Mouse (Mus musculus): ENCODE measurements at regions not wholly inside any gene's neighbourhood (a gene's known extent, or its start where the extent isn't known, plus 50 kb on each side); places are given as distances from the start of the nearest gene placed in this dataset.

- DNase-seq = peak; percentile 45 to 63
These were observed 53.0 kb upstream of the Mon1b start for GRCm38 (mm10) chr8:113582180-113582975.

GRCm38 (mm10) chr8:113583801-113584200, 51.6 kb upstream of the Mon1b start:
- peak in 1 of 2 experiments; percentile 8 for DNase-seq

All from kidney, postnatal 4 days (tissue).